Comparison of ENCODE assay signal across 28 mouse cellular contexts in the genomic region with DNA sequence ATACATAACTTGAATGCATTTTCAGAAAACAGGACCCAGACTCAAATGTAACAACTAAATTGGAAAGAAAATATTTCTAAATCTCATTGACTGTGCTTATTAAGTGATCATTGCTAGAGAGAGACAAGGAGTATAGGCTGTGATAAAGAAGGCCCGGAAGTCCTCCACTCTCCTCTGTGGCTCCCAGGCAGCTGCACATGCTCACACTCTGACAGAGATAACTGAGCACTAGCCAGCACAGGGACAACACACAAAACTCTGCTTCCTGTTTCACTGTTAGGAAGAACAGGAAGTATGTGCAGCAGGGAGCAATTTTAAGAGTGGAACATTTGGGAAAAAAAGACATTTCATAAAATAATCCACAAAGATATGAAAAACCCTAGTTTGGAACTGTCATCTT. TPM values are rescaled to one million over a fixed set of nuclear protein-coding genes. Genes with fewer than 3 reads are reported as not detected.
A peak's percentile ranks its signal among the peaks of the same experiment; 100 is the strongest.
DNase-seq lines count a peak whose midpoint lies in the region; ATAC-seq and TF ChIP-seq lines count a peak whose summit lies in the region.
"Had no signal": no experiment of that assay in that cellular context is flagged by ENCODE, and none has a peak within 500 bp of the region (broad histone marks: within the 10 kb centered on the region; RNA-seq: fewer than 3 reads in every experiment).

No protein-coding gene starts in this region.

- no peaks in the 10 kb centered on the region for H3K9me3 ChIP-seq in lung, embryonic 14.5 days (ENCODE audit: low read depth, low read length)
- H3K9me3 ChIP-seq: embryonic facial prominence, embryonic 10.5 days; embryonic facial prominence, embryonic 13.5 days; forebrain, embryonic 12.5 days; forebrain, embryonic 15.5 days; heart, embryonic 12.5 days; heart, embryonic 15.5 days; hindbrain, embryonic 12.5 days; hindbrain, embryonic 15.5 days; intestine, embryonic 15.5 days had no signal

- no peak overlapping the region for H3K4me2 ChIP-seq in lung, embryonic 14.5 days
- H3K4me2 ChIP-seq: embryonic facial prominence, embryonic 13.5 days; forebrain, embryonic 12.5 days; forebrain, embryonic 15.5 days; heart, embryonic 12.5 days; heart, embryonic 15.5 days; hindbrain, embryonic 12.5 days; hindbrain, embryonic 15.5 days; intestine, embryonic 15.5 days had no signal

- peak; percentile 85 for DNase-seq in heart, adult 11 months
- no peak for DNase-seq in heart, adult 8-10 months (ENCODE audit: low spot score)
- peak; percentile 52 for DNase-seq in kidney, postnatal 10 days
- DNase-seq in kidney, adult 8-10 months: no peak
- DNase-seq in lung, embryonic 14.5 days: peak; percentile 17
- DNase-seq in lung, postnatal 10 days: no peak
- DNase-seq: adrenal gland, adult 2 months; adrenal gland, postnatal 14 days; cerebellum, adult 11 months; cerebellum, adult 2 months; cerebellum, postnatal 10 days; cerebellum, postnatal 36 days; embryo, embryonic 11 days; gastrocnemius, postnatal 36 days had no signal

- no peaks in the 10 kb centered on the region for H3K4me1 ChIP-seq in lung, embryonic 14.5 days (ENCODE audit: insufficient read depth)
- H3K4me1 ChIP-seq: embryonic facial prominence, embryonic 13.5 days; forebrain, embryonic 12.5 days; forebrain, embryonic 15.5 days; hindbrain, embryonic 12.5 days; hindbrain, embryonic 15.5 days; intestine, embryonic 15.5 days had no signal

- H3K36me3 ChIP-seq in lung, embryonic 14.5 days (ENCODE audit: insufficient read depth): no peaks in the 10 kb centered on the region
- H3K36me3 ChIP-seq: embryonic facial prominence, embryonic 10.5 days; embryonic facial prominence, embryonic 13.5 days; forebrain, embryonic 12.5 days; forebrain, embryonic 15.5 days; heart, embryonic 12.5 days; heart, embryonic 15.5 days; hindbrain, embryonic 12.5 days; hindbrain, embryonic 15.5 days; intestine, embryonic 15.5 days had no signal

- ATAC-seq in lung, embryonic 14.5 days (ENCODE audit: insufficient read depth): no peak; the same call in 1 of the 2 replicates
- ATAC-seq: forebrain, embryonic 15.5 days; intestine, embryonic 15.5 days had no signal

- WGBS in lung, embryonic 14.5 days: 32% methylated on average over 1 of the region's 1 CpGs

- no peak overlapping the region for H3K4me3 ChIP-seq in lung, embryonic 14.5 days (ENCODE audit: low read depth, low read length)
- H3K4me3 ChIP-seq: embryonic facial prominence, embryonic 10.5 days; embryonic facial prominence, embryonic 13.5 days; erythroblast, embryonic 14.5 days; forebrain, embryonic 12.5 days; forebrain, embryonic 15.5 days; heart, embryonic 12.5 days; heart, embryonic 15.5 days; hindbrain, embryonic 12.5 days; hindbrain, embryonic 15.5 days; intestine, embryonic 15.5 days had no signal

- H3K27ac ChIP-seq in lung, embryonic 14.5 days (ENCODE audit: low read depth): no peak overlapping the region
- H3K27ac ChIP-seq: embryonic facial prominence, embryonic 10.5 days; embryonic facial prominence, embryonic 13.5 days; forebrain, embryonic 12.5 days; forebrain, embryonic 15.5 days; heart, embryonic 15.5 days; hindbrain, embryonic 12.5 days; hindbrain, embryonic 15.5 days; intestine, embryonic 15.5 days had no signal

- no peaks in the 10 kb centered on the region for H3K27me3 ChIP-seq in lung, embryonic 14.5 days (ENCODE audit: insufficient read depth, low read length)
- H3K27me3 ChIP-seq: heart, embryonic 15.5 days; intestine, embryonic 15.5 days had no signal

- no peak overlapping the region for H3K9ac ChIP-seq in lung, embryonic 14.5 days
- H3K9ac ChIP-seq: embryonic facial prominence, embryonic 13.5 days; forebrain, embryonic 12.5 days; forebrain, embryonic 15.5 days; heart, embryonic 12.5 days; heart, embryonic 15.5 days; hindbrain, embryonic 12.5 days; hindbrain, embryonic 15.5 days; intestine, embryonic 15.5 days had no signal

- TF ChIP-seq CTCF in lung, embryonic 14.5 days (IDR thresholded peaks at IDR 0.05; ENCODE audit: low read depth): no peak

RNA-seq across cellular contexts. Expression of a gene that starts 16.5 kb away (rescaled TPM):
- not detected for total RNA-seq in heart, adult 8-10 months (2022)
- 0.12 TPM in 1 of 2 replicates, not detected in the other for polyA plus RNA-seq in lung, embryonic 14.5 days (2014; fragmentation: Nextera tagmentation; extraction: Ambion mirVana)
- total RNA-seq: adrenal gland, adult 2 months; adrenal gland, postnatal 14 days; adrenal gland, postnatal 4 days; gastrocnemius, postnatal 36 days; granulocyte monocyte progenitor cell, adult 5-6 weeks; hematopoietic stem cell, adult 5-6 weeks had no signal
- polyA plus RNA-seq: adrenal gland, adult 2 months; cortical plate, adult 2 months; erythroblast, embryonic 14.5 days had no signal

RNA-seq across cellular contexts. Expression of a gene that starts 42.9 kb away (rescaled TPM):
- 1,000 to 10,000 TPM in 2 of 4 experiments, 100 to 1,000 TPM in 2; 853 to 1,095 (median 1,008) TPM for total RNA-seq in heart, adult 8-10 months (2022)
- 194 and 201 TPM in 2 replicates for polyA plus RNA-seq in lung, embryonic 14.5 days (2014; fragmentation: Nextera tagmentation; extraction: Ambion mirVana)

Comparison
In these comparisons a context has a peak if more than half of its experiments do, and no peak if none do; other contexts are left out.
1. DNase-seq: peak in heart, adult 11 months (single experiment), kidney, postnatal 10 days (single experiment) and lung, embryonic 14.5 days (single experiment); none in heart, adult 8-10 months (single experiment), kidney, adult 8-10 months (0 of 2) and lung, postnatal 10 days (single experiment).